8 mouse cellular contexts compared by ENCODE assay signal in genomic region chr17:59012421-59013090, GRCm38 (mm10). TPM values are rescaled to one million over a fixed set of nuclear protein-coding genes. Genes with fewer than 3 reads are reported as not detected.
DNase-seq lines count a peak whose midpoint lies in the region; ATAC-seq and TF ChIP-seq lines count a peak whose summit lies in the region.

No protein-coding gene starts in this region.

- DNase-seq in lung, embryonic 14.5 days = peak; percentile 13
- DNase-seq in lung, postnatal 10 days = no peak
- no peak for DNase-seq in layer of hippocampus, adult 11-12 months (ENCODE audit: low spot score)
- DNase-seq in thymus, postnatal 25 days = no peak

- no peaks in the 10 kb centered on the region for H3K27me3 ChIP-seq in lung, embryonic 14.5 days (ENCODE audit: insufficient read depth, low read length)
- H3K27me3 ChIP-seq in limb, embryonic 12.5 days = no peaks in the 10 kb centered on the region
- no peaks in the 10 kb centered on the region for H3K27me3 ChIP-seq in neural tube, embryonic 12.5 days (replicated peaks)

- H3K4me3 ChIP-seq in lung, embryonic 14.5 days (ENCODE audit: low read depth, low read length) = peak overlapping the region; percentile 60
- peak overlapping the region; percentile 73 for H3K4me3 ChIP-seq in brown adipose tissue, adult 24 weeks (ENCODE audit: insufficient read depth, low read depth, low read length)
- H3K4me3 ChIP-seq in limb, embryonic 12.5 days (replicated peaks) = peak overlapping the region; percentile 70
- H3K4me3 ChIP-seq in neural tube, embryonic 12.5 days = peak overlapping the region; percentile 55

- H3K36me3 ChIP-seq in lung, embryonic 14.5 days (ENCODE audit: insufficient read depth) = no peaks in the 10 kb centered on the region
- H3K36me3 ChIP-seq in limb, embryonic 12.5 days = peaks cover 4% of the 10 kb centered on the region; the same call in 1 of the 2 replicates
- no peaks in the 10 kb centered on the region for H3K36me3 ChIP-seq in neural tube, embryonic 12.5 days

- peak; percentile 79 for ATAC-seq in lung, embryonic 14.5 days (ENCODE audit: insufficient read depth)
- peak; percentile 79 for ATAC-seq in granulocyte monocyte progenitor cell, adult 5-6 weeks (replicated peaks; ENCODE audit: poor library complexity, severe bottlenecking)
- ATAC-seq in limb, embryonic 12.5 days (ENCODE audit: insufficient number of reproducible peaks, insufficient read depth, low FRiP score, low TSS enrichment, low read depth) = peak; percentile 53
- peak; percentile 86 for ATAC-seq in neural tube, embryonic 12.5 days (ENCODE audit: low FRiP score, low read depth)

- peak overlapping the region; percentile 74 for H3K4me2 ChIP-seq in lung, embryonic 14.5 days
- H3K4me2 ChIP-seq in limb, embryonic 12.5 days = peak overlapping the region; percentile 75
- peak overlapping the region; percentile 80 for H3K4me2 ChIP-seq in neural tube, embryonic 12.5 days (replicated peaks)

- no peaks in the 10 kb centered on the region for H3K9me3 ChIP-seq in lung, embryonic 14.5 days (ENCODE audit: low read depth, low read length)
- no peaks in the 10 kb centered on the region for H3K9me3 ChIP-seq in limb, embryonic 12.5 days
- no peaks in the 10 kb centered on the region for H3K9me3 ChIP-seq in neural tube, embryonic 12.5 days

- TF ChIP-seq CTCF in lung, embryonic 14.5 days (IDR thresholded peaks at IDR 0.05; ENCODE audit: low read depth) = no peak

- peak overlapping the region; percentile 71 for H3K9ac ChIP-seq in lung, embryonic 14.5 days
- H3K9ac ChIP-seq in limb, embryonic 12.5 days (replicated peaks) = peak overlapping the region; percentile 69
- H3K9ac ChIP-seq in neural tube, embryonic 12.5 days = peak overlapping the region; percentile 51

- peak overlapping the region; percentile 50; the same call in 1 of the 2 replicates for H3K27ac ChIP-seq in lung, embryonic 14.5 days (ENCODE audit: low read depth)
- peak overlapping the region; percentile 99 for H3K27ac ChIP-seq in brown adipose tissue, adult 24 weeks (replicated peaks; ENCODE audit: low read depth, low read length)
- peak overlapping the region; percentile 64 for H3K27ac ChIP-seq in limb, embryonic 12.5 days
- no peak overlapping the region for H3K27ac ChIP-seq in neural tube, embryonic 12.5 days

- no peaks in the 10 kb centered on the region; the same call in 1 of the 2 replicates for H3K4me1 ChIP-seq in lung, embryonic 14.5 days (ENCODE audit: insufficient read depth)
- peaks cover 4% of the 10 kb centered on the region; the same call in 1 of the 2 replicates for H3K4me1 ChIP-seq in brown adipose tissue, adult 24 weeks (ENCODE audit: control insufficient read depth, insufficient read depth, insufficient read length, low read length)
- H3K4me1 ChIP-seq in limb, embryonic 12.5 days (replicated peaks) = peaks cover 9% of the 10 kb centered on the region; the same call in 1 of the 2 replicates
- H3K4me1 ChIP-seq in neural tube, embryonic 12.5 days = no peaks in the 10 kb centered on the region

- WGBS in lung, embryonic 14.5 days = 12% methylated on average over 15 of the region's 15 CpGs
- 11% methylated on average over 15 of the region's 15 CpGs for WGBS in limb, embryonic 12.5 days
- WGBS in neural tube, embryonic 12.5 days = 8% methylated on average over 15 of the region's 15 CpGs

RNA-seq across cellular contexts. Expression of gene Nudt12, which starts 0.6 kb away (rescaled TPM):
- 3.4 and 4.4 TPM in 2 replicates for polyA plus RNA-seq in lung, embryonic 14.5 days (2014; fragmentation: Nextera tagmentation; extraction: Ambion mirVana)
- 70.2 and 71.0 TPM in 2 replicates for polyA plus RNA-seq in brown adipose tissue, adult 24 weeks (2012; ENCODE audit: insufficient read depth, insufficient read length, missing spikeins)
- 3.3 and 6.5 TPM in 2 replicates for total RNA-seq in granulocyte monocyte progenitor cell, adult 5-6 weeks (2014; fragmentation: Nextera tagmentation)
- 4.1 and 7.1 TPM in 2 replicates for total RNA-seq in granulocyte monocyte progenitor cell, adult 5-6 weeks (2017)
- polyA plus RNA-seq in limb, embryonic 12.5 days (2016; fragmentation: Nextera tagmentation; extraction: Ambion mirVana) = 6.6 and 10.0 TPM in 2 replicates
- 5.3 and 7.9 TPM in 2 replicates for polyA plus RNA-seq in neural tube, embryonic 12.5 days (2016; fragmentation: Nextera tagmentation; extraction: Ambion mirVana)

RNA-seq across cellular contexts. Expression of gene Pdzph1, which starts 21.4 kb away (rescaled TPM):
- not detected in 2 replicates for polyA plus RNA-seq in lung, embryonic 14.5 days (2014; fragmentation: Nextera tagmentation; extraction: Ambion mirVana)
- not detected in 2 replicates for polyA plus RNA-seq in brown adipose tissue, adult 24 weeks (2012; ENCODE audit: insufficient read depth, insufficient read length, missing spikeins)
- total RNA-seq in granulocyte monocyte progenitor cell, adult 5-6 weeks (2014; fragmentation: Nextera tagmentation) = not detected in 2 replicates
- 0.34 TPM in 1 of 2 replicates, not detected in the other for total RNA-seq in granulocyte monocyte progenitor cell, adult 5-6 weeks (2017)
- not detected in 2 replicates for polyA plus RNA-seq in limb, embryonic 12.5 days (2016; fragmentation: Nextera tagmentation; extraction: Ambion mirVana)
- 3.8 TPM in 2 replicates for polyA plus RNA-seq in neural tube, embryonic 12.5 days (2016; fragmentation: Nextera tagmentation; extraction: Ambion mirVana)
